ENCODE assay signal across 27 mouse cellular contexts in the genomic region with DNA sequence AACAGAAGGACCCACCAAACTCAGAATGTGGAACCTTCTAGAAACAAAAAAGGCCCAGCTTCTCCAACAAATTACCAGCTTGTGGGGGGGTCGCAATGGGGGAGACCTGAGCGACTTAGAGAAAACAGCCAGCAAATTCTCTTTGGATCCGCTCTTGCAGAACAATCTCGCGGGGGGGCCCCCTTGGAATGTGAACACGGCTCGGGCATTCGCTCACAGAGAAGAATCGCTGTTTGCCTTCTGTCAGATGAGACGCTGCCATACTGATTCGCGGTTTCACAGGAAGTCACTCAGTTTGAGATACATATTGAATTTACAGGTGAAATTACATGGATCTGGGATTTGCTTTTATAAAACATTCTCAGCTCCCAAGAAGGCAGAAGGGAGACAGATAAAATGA.
DNase-seq lines count a peak whose midpoint lies in the region; ATAC-seq and TF ChIP-seq lines count a peak whose summit lies in the region.
"Had no signal": no experiment of that assay in that cellular context is flagged by ENCODE, and none has a peak within 500 bp of the region (broad histone marks: within the 10 kb centered on the region; RNA-seq: fewer than 3 reads in every experiment).

No protein-coding gene starts in this region.

- peak overlapping the region; percentile 46 for H3K27ac ChIP-seq in forebrain, embryonic 15.5 days (replicated peaks)
- H3K27ac ChIP-seq in forebrain, embryonic 10.5 days, result no peak overlapping the region
- H3K27ac ChIP-seq: gastrocnemius, adult 2 months; hindbrain, embryonic 15.5 days; kidney, postnatal 0 days; limb, embryonic 12.5 days; liver, embryonic 15.5 days; neural tube, embryonic 13.5 days had no signal

- peaks cover 22% of the 10 kb centered on the region for H3K4me1 ChIP-seq in forebrain, embryonic 15.5 days
- H3K4me1 ChIP-seq in forebrain, embryonic 10.5 days, result peaks cover 7% of the 10 kb centered on the region
- H3K4me1 ChIP-seq: heart, embryonic 12.5 days had no signal

- no peak for TF ChIP-seq POLR2A in brain, embryonic 14.5 days (IDR thresholded peaks at IDR 0.05; ENCODE audit: borderline replicate concordance, extremely low read depth, insufficient read depth, insufficient read length, poor library complexity, severe bottlenecking)

- no peak overlapping the region for H3K4me3 ChIP-seq in forebrain, embryonic 15.5 days
- no peak overlapping the region for H3K4me3 ChIP-seq in forebrain, embryonic 10.5 days
- H3K4me3 ChIP-seq: gastrocnemius, adult 2 months; heart, embryonic 12.5 days; hindbrain, embryonic 15.5 days; limb, embryonic 12.5 days; liver, embryonic 15.5 days; neural tube, embryonic 13.5 days had no signal

- no peaks in the 10 kb centered on the region for H3K27me3 ChIP-seq in forebrain, embryonic 15.5 days
- H3K27me3 ChIP-seq in forebrain, embryonic 10.5 days (ENCODE audit: poor library complexity, severe bottlenecking), result no peaks in the 10 kb centered on the region
- H3K27me3 ChIP-seq: CH12.LX; heart, embryonic 12.5 days; hindbrain, embryonic 15.5 days; limb, embryonic 12.5 days; liver, embryonic 15.5 days; neural tube, embryonic 13.5 days had no signal

- H3K9ac ChIP-seq in forebrain, embryonic 15.5 days (replicated peaks), result no peak overlapping the region
- H3K9ac ChIP-seq: heart, embryonic 12.5 days; hindbrain, embryonic 15.5 days; limb, embryonic 12.5 days; liver, embryonic 15.5 days; lung, embryonic 14.5 days; neural tube, embryonic 13.5 days had no signal

- intact Hi-C loops in left cerebral cortex, postnatal 4 days (cut with DNase I), result no loop called here

- WGBS in forebrain, embryonic 15.5 days, result 55% methylated on average over 12 of the region's 12 CpGs
- WGBS in forebrain, embryonic 10.5 days, result 77% methylated on average over 12 of the region's 12 CpGs

- DNase-seq in cerebellum, postnatal 10 days, result peak; percentile 78 to 82
- DNase-seq in forebrain, embryonic 10.5 days (ENCODE audit: extremely low spot score, low spot score), result no peak
- DNase-seq in left cerebral cortex, postnatal 4 days, result peak; percentile 37
- no peak for DNase-seq in left cerebral cortex, adult 11 months (ENCODE audit: low spot score)
- DNase-seq in brain, embryonic 14.5 days (ENCODE audit: low read depth), result peak; percentile 68
- DNase-seq: adrenal gland, adult 2 months; adrenal gland, postnatal 36 days; cerebellum, adult 9-10 months; gastrocnemius, adult 2 months; gastrocnemius, postnatal 36 days; heart, adult 18-20 months; kidney, adult 18-20 months; layer of hippocampus, adult 9-11 months; lung, embryonic 14.5 days; lung, postnatal 14 days; spleen, adult 18-20 months; thymus, postnatal 14 days had no signal

- H3K9me3 ChIP-seq in forebrain, embryonic 15.5 days, result no peaks in the 10 kb centered on the region
- no peaks in the 10 kb centered on the region for H3K9me3 ChIP-seq in forebrain, embryonic 10.5 days
- H3K9me3 ChIP-seq: heart, embryonic 12.5 days; hindbrain, embryonic 15.5 days; limb, embryonic 12.5 days; liver, embryonic 15.5 days; neural tube, embryonic 13.5 days had no signal

- no peak for ATAC-seq in cerebellum, adult (ENCODE audit: insufficient number of reproducible peaks, low FRiP score, low TSS enrichment)
- ATAC-seq in forebrain, embryonic 15.5 days (replicated peaks), result no peak
- ATAC-seq: activated CD4-positive, CD25-positive, alpha-beta regulatory T cell, adult 4 months had no signal

- no peaks in the 10 kb centered on the region for H3K36me3 ChIP-seq in forebrain, embryonic 15.5 days
- 0 out of 2 replicates have a peak, but pooled peaks cover 4% of the 10 kb centered on the region for H3K36me3 ChIP-seq in forebrain, embryonic 10.5 days (replicated peaks)
- H3K36me3 ChIP-seq: hindbrain, embryonic 15.5 days; limb, embryonic 12.5 days; neural tube, embryonic 13.5 days had no signal

- no peak for TF ChIP-seq CTCF in brain, embryonic 14.5 days (IDR thresholded peaks at IDR 0.05; ENCODE audit: borderline replicate concordance, extremely low read depth, insufficient read depth, insufficient read length)

- H3K4me2 ChIP-seq in forebrain, embryonic 15.5 days (replicated peaks), result no peak overlapping the region
- H3K4me2 ChIP-seq: heart, embryonic 12.5 days; hindbrain, embryonic 15.5 days; limb, embryonic 12.5 days; liver, embryonic 15.5 days; lung, embryonic 14.5 days; neural tube, embryonic 13.5 days had no signal

Comparison
In these comparisons a context has a peak if more than half of its experiments do, and no peak if none do; other contexts are left out.
1. DNase-seq: peak in cerebellum, postnatal 10 days (2 of 2), left cerebral cortex, postnatal 4 days (single experiment) and brain, embryonic 14.5 days (single experiment); none in forebrain, embryonic 10.5 days (single experiment) and left cerebral cortex, adult 11 months (single experiment).